8 mouse cellular contexts compared by ENCODE assay signal in genomic region chr19:28974862-28975611, GRCm38 (mm10). TPM values are rescaled to one million over a fixed set of nuclear protein-coding genes. Genes with fewer than 3 reads are reported as not detected.
A peak's percentile ranks its signal among the peaks of the same experiment; 100 is the strongest.
DNase-seq lines count a peak whose midpoint lies in the region; ATAC-seq and TF ChIP-seq lines count a peak whose summit lies in the region.

No protein-coding gene starts in this region.

- peak; percentile 44 for DNase-seq in 416B (ENCODE audit: low read depth)
- DNase-seq in midbrain, postnatal 0 days (ENCODE audit: low spot score): peak; percentile 69
- peak; percentile 60 to 66 for DNase-seq in spleen, postnatal 36 days (ENCODE audit: low spot score in 2 of 2)

- H3K9me3 ChIP-seq in heart, embryonic 11.5 days (replicated peaks; ENCODE audit: control insufficient read depth, low read length): no peaks in the 10 kb centered on the region
- no peaks in the 10 kb centered on the region for H3K9me3 ChIP-seq in kidney, embryonic 15.5 days (replicated peaks)
- no peaks in the 10 kb centered on the region for H3K9me3 ChIP-seq in limb, embryonic 15.5 days
- H3K9me3 ChIP-seq in midbrain, postnatal 0 days (ENCODE audit: low read length): no peaks in the 10 kb centered on the region

- H3K4me1 ChIP-seq in bone marrow, adult 2 months (ENCODE audit: control insufficient read depth, insufficient read depth, low read length): no peaks in the 10 kb centered on the region
- H3K4me1 ChIP-seq in embryonic fibroblast, embryonic 13.5 days (ENCODE audit: control insufficient read depth, insufficient read depth, low read length): no peaks in the 10 kb centered on the region
- H3K4me1 ChIP-seq in heart, embryonic 11.5 days (ENCODE audit: control insufficient read depth, insufficient read depth, low read length): no peaks in the 10 kb centered on the region
- peaks cover 9% of the 10 kb centered on the region for H3K4me1 ChIP-seq in kidney, embryonic 15.5 days
- H3K4me1 ChIP-seq in limb, embryonic 15.5 days: peaks cover 4% of the 10 kb centered on the region; the same call in 1 of the 2 replicates
- no peaks in the 10 kb centered on the region for H3K4me1 ChIP-seq in midbrain, postnatal 0 days (ENCODE audit: insufficient read depth, low read length)

- TF ChIP-seq POLR2A in bone marrow, adult 2 months (IDR thresholded peaks at IDR 0.05; ENCODE audit: borderline replicate concordance, control insufficient read depth, low read depth, low read length): no peak
- no peak for TF ChIP-seq POLR2A in embryonic fibroblast, embryonic 13.5 days (IDR thresholded peaks at IDR 0.05; ENCODE audit: low read depth, low read length)

- H3K27me3 ChIP-seq in heart, embryonic 11.5 days (ENCODE audit: control insufficient read depth, insufficient read depth, low read length): peaks cover 3% of the 10 kb centered on the region; the same call in 1 of the 2 replicates
- H3K27me3 ChIP-seq in kidney, embryonic 15.5 days: 0 out of 2 replicates have a peak, but pooled peaks cover 8% of the 10 kb centered on the region
- H3K27me3 ChIP-seq in limb, embryonic 15.5 days: peaks cover 6% of the 10 kb centered on the region; the same call in 1 of the 2 replicates
- no peaks in the 10 kb centered on the region for H3K27me3 ChIP-seq in midbrain, postnatal 0 days (ENCODE audit: insufficient read depth, low read length)

- no peak overlapping the region for H3K27ac ChIP-seq in bone marrow, adult 2 months (ENCODE audit: control insufficient read depth, insufficient read depth, low read depth, low read length, poor library complexity)
- no peak overlapping the region for H3K27ac ChIP-seq in embryonic fibroblast, embryonic 13.5 days (ENCODE audit: insufficient read depth, low read length)
- H3K27ac ChIP-seq in heart, embryonic 11.5 days (ENCODE audit: low read depth, low read length): no peak overlapping the region
- no peak overlapping the region for H3K27ac ChIP-seq in kidney, embryonic 15.5 days
- no peak overlapping the region for H3K27ac ChIP-seq in limb, embryonic 15.5 days
- H3K27ac ChIP-seq in midbrain, postnatal 0 days (ENCODE audit: low read depth, low read length): no peak overlapping the region

- H3K4me2 ChIP-seq in heart, embryonic 11.5 days: peak overlapping the region; percentile 73
- H3K4me2 ChIP-seq in kidney, embryonic 15.5 days: peak overlapping the region; percentile 76
- H3K4me2 ChIP-seq in limb, embryonic 15.5 days: peak overlapping the region; percentile 64
- H3K4me2 ChIP-seq in midbrain, postnatal 0 days (ENCODE audit: low read depth, low read length, poor library complexity, severe bottlenecking): peak overlapping the region; percentile 81

- no peaks in the 10 kb centered on the region for H3K36me3 ChIP-seq in heart, embryonic 11.5 days (ENCODE audit: control insufficient read depth, insufficient read depth, low read length)
- no peaks in the 10 kb centered on the region for H3K36me3 ChIP-seq in kidney, embryonic 15.5 days
- no peaks in the 10 kb centered on the region for H3K36me3 ChIP-seq in limb, embryonic 15.5 days
- no peaks in the 10 kb centered on the region for H3K36me3 ChIP-seq in midbrain, postnatal 0 days (ENCODE audit: insufficient read depth, low read length)

- ATAC-seq in heart, embryonic 11.5 days (replicated peaks; ENCODE audit: insufficient number of reproducible peaks, low FRiP score, low TSS enrichment): no peak
- peak; percentile 46; the same call in 1 of the 2 replicates for ATAC-seq in kidney, embryonic 15.5 days (replicated peaks; ENCODE audit: low FRiP score)
- no peak for ATAC-seq in limb, embryonic 15.5 days (ENCODE audit: insufficient number of reproducible peaks, low FRiP score, low TSS enrichment, low read depth)
- peak; percentile 72 for ATAC-seq in midbrain, postnatal 0 days (ENCODE audit: low FRiP score)

- H3K4me3 ChIP-seq in bone marrow, adult 2 months (replicated peaks; ENCODE audit: control insufficient read depth, low read depth, low read length): no peak overlapping the region
- H3K4me3 ChIP-seq in embryonic fibroblast, embryonic 13.5 days (ENCODE audit: insufficient read depth, low read length): peak overlapping the region; percentile 8
- H3K4me3 ChIP-seq in heart, embryonic 11.5 days (ENCODE audit: low read depth, low read length): peak overlapping the region; percentile 46
- H3K4me3 ChIP-seq in kidney, embryonic 15.5 days (replicated peaks): peak overlapping the region; percentile 40
- H3K4me3 ChIP-seq in limb, embryonic 15.5 days: peak overlapping the region; percentile 31
- peak overlapping the region; percentile 37 for H3K4me3 ChIP-seq in midbrain, postnatal 0 days (ENCODE audit: low read depth, low read length)

- TF ChIP-seq CTCF in bone marrow, adult 2 months (IDR thresholded peaks at IDR 0.05; ENCODE audit: control insufficient read depth, insufficient read depth, low read length): peak; percentile 88
- TF ChIP-seq CTCF in embryonic fibroblast, embryonic 13.5 days (IDR thresholded peaks at IDR 0.05; ENCODE audit: borderline replicate concordance, insufficient read depth, low read length): peak; percentile 67
- TF ChIP-seq CTCF in midbrain, postnatal 0 days (IDR thresholded peaks at IDR 0.05): peak; percentile 81

- WGBS in bone marrow, adult 2 months: 34% methylated on average over 35 of the region's 35 CpGs
- WGBS in heart, embryonic 11.5 days (ENCODE audit: insufficient replicate concordance): 16% methylated on average over 35 of the region's 35 CpGs
- WGBS in kidney, embryonic 15.5 days: 20% methylated on average over 35 of the region's 35 CpGs
- WGBS in limb, embryonic 15.5 days: 16% methylated on average over 35 of the region's 35 CpGs
- WGBS in midbrain, postnatal 0 days: 13% methylated on average over 35 of the region's 35 CpGs

- peak overlapping the region; percentile 29; the same call in 1 of the 2 replicates for H3K9ac ChIP-seq in heart, embryonic 11.5 days (ENCODE audit: low read depth, low read length)
- no peak overlapping the region for H3K9ac ChIP-seq in kidney, embryonic 15.5 days
- H3K9ac ChIP-seq in limb, embryonic 15.5 days: no peak overlapping the region
- H3K9ac ChIP-seq in midbrain, postnatal 0 days (replicated peaks; ENCODE audit: low read length, poor library complexity, severe bottlenecking): peak overlapping the region; percentile 6; the same call in 1 of the 2 replicates

RNA-seq across cellular contexts. Expression of gene 4430402I18Rik, which starts 7.4 kb away (rescaled TPM):
- polyA plus RNA-seq in bone marrow, adult 2 months (2011; ENCODE audit: insufficient read depth, insufficient read length, low replicate concordance, missing spikeins): not detected in 2 replicates
- 0.30 and 1.1 TPM in 2 replicates for polyA plus RNA-seq in embryonic fibroblast, embryonic 13.5 days (2011; ENCODE audit: insufficient read length, low read depth, missing spikeins)
- 2.3 and 5.1 TPM in 2 replicates for polyA plus RNA-seq in heart, embryonic 11.5 days (2014; fragmentation: Nextera tagmentation; extraction: Ambion mirVana)
- polyA plus RNA-seq in kidney, embryonic 15.5 days (2015; fragmentation: Nextera tagmentation; extraction: Ambion mirVana): 4.9 and 5.1 TPM in 2 replicates
- 0.47 and 1.5 TPM in 2 replicates for polyA plus RNA-seq in limb, embryonic 15.5 days (2015; fragmentation: Nextera tagmentation; extraction: Ambion mirVana)
- 2.1 and 3.3 TPM in 2 replicates for total RNA-seq in midbrain, postnatal 0 days (2014; rRNA removed)
- 2.3 and 2.7 TPM in 2 replicates for polyA plus RNA-seq in midbrain, postnatal 0 days (2015; fragmentation: Nextera tagmentation; extraction: Ambion mirVana)

RNA-seq across cellular contexts. Expression of gene Plpp6, which starts 11.3 kb away (rescaled TPM):
- polyA plus RNA-seq in bone marrow, adult 2 months (2011; ENCODE audit: insufficient read depth, insufficient read length, low replicate concordance, missing spikeins): 1.6 and 3.5 TPM in 2 replicates
- 7.6 and 7.9 TPM in 2 replicates for polyA plus RNA-seq in embryonic fibroblast, embryonic 13.5 days (2011; ENCODE audit: insufficient read length, low read depth, missing spikeins)
- polyA plus RNA-seq in heart, embryonic 11.5 days (2014; fragmentation: Nextera tagmentation; extraction: Ambion mirVana): 6.2 and 8.3 TPM in 2 replicates
- 9.0 and 9.9 TPM in 2 replicates for polyA plus RNA-seq in kidney, embryonic 15.5 days (2015; fragmentation: Nextera tagmentation; extraction: Ambion mirVana)
- polyA plus RNA-seq in limb, embryonic 15.5 days (2015; fragmentation: Nextera tagmentation; extraction: Ambion mirVana): 5.7 and 8.2 TPM in 2 replicates
- 23.3 and 27.8 TPM in 2 replicates for total RNA-seq in midbrain, postnatal 0 days (2014; rRNA removed)
- polyA plus RNA-seq in midbrain, postnatal 0 days (2015; fragmentation: Nextera tagmentation; extraction: Ambion mirVana): 17.8 and 20.0 TPM in 2 replicates

RNA-seq across cellular contexts. Expression of gene Cdc37l1, which starts 15.1 kb away (rescaled TPM):
- polyA plus RNA-seq in bone marrow, adult 2 months (2011; ENCODE audit: insufficient read depth, insufficient read length, low replicate concordance, missing spikeins): 17.0 and 32.0 TPM in 2 replicates
- polyA plus RNA-seq in embryonic fibroblast, embryonic 13.5 days (2011; ENCODE audit: insufficient read length, low read depth, missing spikeins): 49.5 and 70.6 TPM in 2 replicates
- 35.6 and 36.7 TPM in 2 replicates for polyA plus RNA-seq in heart, embryonic 11.5 days (2014; fragmentation: Nextera tagmentation; extraction: Ambion mirVana)
- 35.0 and 36.5 TPM in 2 replicates for polyA plus RNA-seq in kidney, embryonic 15.5 days (2015; fragmentation: Nextera tagmentation; extraction: Ambion mirVana)
- polyA plus RNA-seq in limb, embryonic 15.5 days (2015; fragmentation: Nextera tagmentation; extraction: Ambion mirVana): 34.9 and 35.2 TPM in 2 replicates
- total RNA-seq in midbrain, postnatal 0 days (2014; rRNA removed): 52.2 and 74.0 TPM in 2 replicates
- polyA plus RNA-seq in midbrain, postnatal 0 days (2015; fragmentation: Nextera tagmentation; extraction: Ambion mirVana): 33.1 and 34.2 TPM in 2 replicates

Comparison
In these comparisons a context has a peak if more than half of its experiments do, and no peak if none do; other contexts are left out.
1. ATAC-seq: peak in kidney, embryonic 15.5 days (single experiment) and midbrain, postnatal 0 days (single experiment); none in heart, embryonic 11.5 days (single experiment) and limb, embryonic 15.5 days (single experiment).
2. H3K9ac ChIP-seq: peak in heart, embryonic 11.5 days (single experiment) and midbrain, postnatal 0 days (single experiment); none in kidney, embryonic 15.5 days (single experiment) and limb, embryonic 15.5 days (single experiment).
3. Peak in every context shown above with its lines, with median percentiles within 50 percentile points of each other: DNase-seq, CTCF ChIP-seq and H3K4me2 ChIP-seq.